Mouse (Mus musculus): Measurements from ENCODE around the gene Lor.

The Lor gene

DNA sequence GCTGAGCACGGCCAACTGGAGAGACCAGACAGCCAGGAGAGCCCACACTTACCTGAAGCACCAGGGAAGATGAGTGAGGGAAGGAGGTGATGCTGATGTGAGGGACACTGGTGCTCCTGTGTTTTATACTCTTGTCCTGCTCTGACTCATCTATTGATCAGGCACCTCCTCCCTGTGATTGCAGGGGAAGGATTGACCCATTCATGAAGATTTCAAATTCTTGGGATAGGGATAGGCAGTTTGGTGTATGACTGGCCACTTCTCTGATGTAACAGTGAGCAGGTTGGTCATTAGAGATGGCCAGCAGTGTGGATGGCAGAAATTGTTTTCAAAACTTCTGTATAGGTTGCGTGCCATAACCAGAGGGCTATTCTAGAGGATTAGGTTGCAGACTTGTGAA lies at the start of gene Lor:
Gene Lor (minus strand): TSS at position 101 of the 400 bp plus-strand sequence.
- no peak for DNase-seq (ENCODE audit: low spot score)

DNA sequence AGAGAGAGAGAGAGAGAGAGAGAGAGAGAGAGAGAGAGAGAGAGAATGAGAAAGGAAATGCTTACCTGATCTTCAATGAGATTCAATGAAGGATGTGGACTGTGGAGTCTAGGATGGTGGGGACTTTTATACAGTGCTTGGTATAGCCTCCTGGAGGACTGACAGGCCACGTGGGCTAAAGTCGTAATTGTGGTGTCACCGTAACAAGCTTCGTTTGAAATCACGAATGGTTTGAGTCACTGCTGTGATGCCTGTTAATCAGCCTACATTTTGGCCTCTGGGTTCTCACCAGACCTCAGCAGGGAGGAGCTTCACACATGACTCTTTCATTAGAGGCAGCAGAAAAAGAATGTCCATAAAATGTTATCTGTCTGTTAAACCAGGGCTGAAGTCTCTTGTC lies 40.9 kb upstream of the Lor start, which contains the start of gene Prr9:
Gene Prr9 (minus strand): TSS at position 101 of the 400 bp plus-strand sequence.
- DNase-seq (ENCODE audit: low spot score), result no peak

DNA sequence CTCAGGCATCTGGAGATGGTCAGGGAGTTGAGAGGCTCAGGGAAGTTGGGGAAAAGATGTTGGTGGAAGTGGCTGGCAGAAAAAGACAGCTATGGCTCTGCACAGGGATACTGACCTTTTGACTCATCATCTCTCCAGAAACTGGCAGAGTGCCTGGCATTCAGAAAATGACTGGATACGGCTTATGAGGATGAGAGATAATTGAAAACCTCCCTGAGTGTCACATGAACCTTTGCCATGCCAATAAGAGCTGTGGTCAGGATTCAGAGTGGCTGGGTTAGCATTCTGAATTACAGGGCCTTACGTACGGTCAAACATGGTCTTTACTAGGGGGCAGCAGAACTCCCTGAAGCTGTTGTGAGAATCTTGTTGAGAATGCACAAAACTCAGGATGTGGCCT lies 38.0 kb upstream of the Lor start:
- no peak for DNase-seq (ENCODE audit: low spot score)

DNA sequence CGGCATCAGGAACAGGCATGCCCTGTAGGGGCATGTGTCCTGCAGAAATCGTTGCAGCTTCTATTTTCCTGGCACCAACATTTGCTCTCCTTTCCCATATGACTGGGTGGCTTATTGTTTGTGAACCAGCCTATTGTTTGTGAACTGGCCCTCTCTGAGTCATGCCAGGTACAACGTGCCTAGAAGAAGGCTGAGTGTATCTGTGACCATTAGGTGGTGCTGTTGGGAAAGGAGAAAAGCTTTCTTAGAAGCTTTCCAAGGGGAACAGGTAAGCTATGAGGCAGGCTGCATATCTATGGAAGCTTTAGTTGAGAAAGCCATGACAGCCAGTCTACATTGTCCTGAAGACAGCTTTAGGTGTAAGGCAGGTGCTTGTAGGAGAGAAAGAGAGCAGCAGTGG lies 35.0 kb upstream of the Lor start:
- peak; percentile 5 for DNase-seq (ENCODE audit: low spot score)

DNA sequence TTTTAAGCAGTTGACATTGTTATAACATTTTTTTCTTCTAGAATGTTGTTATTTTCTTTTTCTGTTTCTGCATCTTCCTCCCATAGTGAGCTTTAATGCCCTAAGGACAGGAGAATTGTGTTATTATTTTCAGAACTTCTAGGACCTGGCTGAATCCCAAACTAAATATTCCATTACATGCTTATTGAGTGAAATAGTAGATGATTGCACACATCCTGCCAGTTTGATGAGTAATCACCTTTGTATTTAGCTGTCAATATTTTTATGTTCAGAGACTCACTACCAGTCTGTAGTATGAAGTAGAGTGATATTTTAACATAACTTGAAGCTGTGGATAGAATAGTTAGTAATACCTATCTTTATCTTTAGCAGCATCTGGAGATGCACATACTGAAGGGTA lies 28.6 kb upstream of the Lor start:
- no peak for DNase-seq (ENCODE audit: low spot score)

DNA sequence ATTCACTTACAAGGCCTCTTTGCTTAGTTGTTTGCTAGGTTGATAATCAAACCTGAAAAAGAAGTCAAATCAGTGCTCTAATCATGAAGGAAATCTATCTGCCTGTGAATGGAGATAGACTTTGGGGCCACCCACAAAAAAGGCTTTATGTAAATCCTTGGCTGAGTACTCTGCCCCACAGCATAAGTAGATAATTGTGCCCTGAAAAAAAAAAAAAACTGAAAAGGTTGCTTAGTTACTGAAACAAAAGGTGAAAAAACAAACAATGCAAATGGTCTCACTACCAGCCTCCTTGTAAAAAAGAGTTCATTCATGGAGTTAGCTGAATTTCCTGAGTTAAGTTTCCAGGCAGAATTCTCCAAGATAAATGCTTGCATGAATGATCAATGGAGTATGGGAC lies 27.8 kb upstream of the Lor start:
- DNase-seq (ENCODE audit: low spot score), result no peak

DNA sequence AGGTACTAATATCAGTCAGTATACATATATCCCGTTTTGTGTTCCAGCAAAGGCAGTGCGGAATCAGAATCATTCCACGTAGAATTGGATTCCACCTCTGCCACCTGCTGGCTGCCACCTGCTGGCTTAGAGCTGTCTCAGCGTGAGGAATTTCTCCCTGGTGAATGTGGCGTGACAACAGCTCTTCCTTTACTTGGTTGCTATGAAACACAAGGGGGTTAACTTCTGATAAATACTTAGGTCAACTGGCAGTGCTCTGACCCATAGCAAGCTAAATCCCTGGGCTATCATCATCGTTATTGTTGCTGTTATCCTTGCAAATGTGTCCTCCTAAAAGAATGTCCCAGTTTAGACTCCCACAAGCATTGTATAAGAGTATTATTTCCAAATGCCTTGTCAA lies 23.6 kb upstream of the Lor start:
- DNase-seq (ENCODE audit: low spot score), result peak; percentile 4

DNA sequence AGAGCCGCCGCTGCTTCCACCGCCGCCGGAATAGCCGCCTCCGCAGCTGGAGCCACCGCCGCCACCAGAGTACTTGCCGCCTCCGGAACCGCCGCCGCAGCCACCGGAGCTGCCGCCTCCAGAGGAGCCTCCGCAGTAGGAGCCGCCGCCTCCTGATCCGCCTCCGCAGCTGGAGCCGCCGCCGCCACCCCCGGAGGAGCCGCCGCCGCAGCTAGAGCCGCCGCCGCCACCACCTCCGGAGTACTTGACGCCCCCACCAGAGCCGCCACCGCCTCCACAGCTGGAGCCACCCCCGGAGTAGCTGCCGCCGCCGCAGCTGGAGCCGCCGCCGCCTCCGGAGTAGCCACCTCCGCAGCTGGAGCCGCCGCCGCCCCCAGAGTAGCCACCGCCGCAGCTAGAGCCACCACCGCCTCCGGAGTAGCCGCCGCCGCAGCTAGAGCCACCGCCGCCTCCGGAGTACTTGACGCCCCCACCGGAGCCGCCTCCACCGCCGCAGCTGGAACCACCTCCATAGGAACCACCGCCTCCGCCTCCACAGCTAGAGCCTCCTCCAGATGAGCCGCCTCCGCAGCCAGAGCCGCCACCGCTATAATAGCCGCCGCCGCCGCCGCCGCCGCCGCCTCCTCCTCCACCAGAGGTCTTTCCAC lies 1.5 kb downstream of the Lor start:
- DNase-seq (ENCODE audit: low spot score), result peak; percentile 4

DNA sequence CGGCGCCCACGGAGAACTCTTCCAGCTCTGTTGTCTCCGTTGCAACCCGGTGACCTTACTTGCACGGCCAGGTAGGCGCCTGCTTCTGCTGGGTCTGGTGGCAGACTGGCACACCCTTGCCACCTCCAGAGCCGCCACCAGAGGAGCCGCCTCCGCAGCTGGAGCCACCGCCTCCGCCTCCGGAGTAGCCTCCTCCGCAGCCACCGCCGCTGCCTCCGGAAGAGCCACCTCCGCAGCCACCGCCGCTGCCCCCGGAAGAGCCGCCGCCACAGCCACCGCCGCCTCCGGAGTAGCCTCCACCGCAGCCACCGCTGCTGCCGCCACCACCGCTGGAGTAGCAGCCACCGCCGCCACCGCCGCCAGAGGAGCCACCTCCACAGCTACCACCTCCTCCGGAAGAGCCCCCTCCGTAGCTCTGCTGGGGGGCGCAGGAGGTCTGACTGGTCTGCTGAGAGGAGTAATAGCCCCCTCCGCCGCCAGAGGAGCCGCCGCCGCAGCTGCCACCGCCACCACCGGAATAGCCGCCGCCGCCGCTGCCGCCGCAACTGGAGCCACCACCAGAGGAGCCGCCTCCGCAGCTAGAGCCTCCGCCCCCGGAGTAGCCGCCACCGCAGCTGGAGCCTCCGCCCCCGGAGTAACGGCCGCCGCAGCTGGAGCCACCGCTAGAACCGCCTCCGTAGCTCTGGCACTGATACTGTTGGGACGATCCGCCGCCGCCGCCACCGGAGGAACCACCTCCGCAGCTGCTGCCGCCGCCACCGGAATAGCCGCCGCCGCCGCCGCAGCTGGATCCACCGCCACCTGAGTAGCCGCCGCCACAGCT lies 2.3 kb downstream of the Lor start:
- peak; percentile 34 for DNase-seq (ENCODE audit: low spot score)

DNA sequence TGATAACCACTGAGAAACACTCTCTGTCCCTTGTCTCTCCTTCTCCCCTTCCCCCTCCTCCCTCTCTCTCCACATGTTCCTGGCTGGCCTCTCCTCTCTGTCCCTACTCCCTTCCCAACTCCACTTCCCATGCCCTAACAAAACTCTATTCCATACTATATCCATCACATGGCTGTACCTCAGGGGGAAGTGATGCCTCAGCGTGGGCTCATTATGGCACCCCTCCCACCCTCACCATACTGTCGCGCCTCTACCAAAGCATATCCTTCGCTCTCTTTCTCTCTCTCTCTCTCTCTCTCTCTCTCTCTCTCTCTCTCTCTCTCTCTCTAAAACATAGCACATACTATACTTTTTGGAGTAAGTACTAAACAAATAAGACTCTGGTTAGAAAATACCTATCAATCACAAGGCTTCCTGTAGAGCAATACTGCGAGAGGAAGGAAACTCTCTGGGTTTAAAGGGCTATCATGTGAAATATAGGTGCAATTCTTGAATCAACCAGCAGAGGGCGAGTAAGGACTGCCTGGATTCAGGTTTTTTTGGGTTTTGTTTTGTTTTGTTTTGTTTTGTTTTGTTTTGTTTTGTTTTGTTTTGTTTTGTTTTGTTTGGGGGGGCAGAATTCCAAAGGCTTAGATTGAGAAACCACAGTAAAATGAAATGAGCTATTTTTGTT lies 32.4 kb downstream of the Lor start:
- DNase-seq (ENCODE audit: low spot score), result peak; percentile 7

DNA sequence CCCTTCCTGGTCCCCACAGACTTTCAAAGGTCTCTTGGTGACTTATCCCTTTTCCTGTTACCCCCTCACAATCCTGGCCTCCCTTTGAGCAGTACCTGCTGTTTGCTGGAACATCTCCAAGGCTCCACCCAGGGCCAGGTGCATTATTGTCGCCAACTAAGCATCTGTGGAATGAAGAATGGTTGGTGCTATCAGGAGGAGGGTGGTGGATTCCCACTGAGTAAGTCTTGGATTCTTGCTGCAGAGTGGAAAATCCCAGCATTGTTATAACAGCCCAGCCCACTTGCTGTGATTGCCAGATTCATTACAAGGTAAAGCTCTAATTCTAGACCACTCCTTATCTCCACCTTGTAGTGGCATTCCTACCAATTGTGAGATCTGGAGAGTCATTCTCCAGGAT lies 49.0 kb downstream of the Lor start:
- no peak for DNase-seq (ENCODE audit: low spot score)

DNA sequence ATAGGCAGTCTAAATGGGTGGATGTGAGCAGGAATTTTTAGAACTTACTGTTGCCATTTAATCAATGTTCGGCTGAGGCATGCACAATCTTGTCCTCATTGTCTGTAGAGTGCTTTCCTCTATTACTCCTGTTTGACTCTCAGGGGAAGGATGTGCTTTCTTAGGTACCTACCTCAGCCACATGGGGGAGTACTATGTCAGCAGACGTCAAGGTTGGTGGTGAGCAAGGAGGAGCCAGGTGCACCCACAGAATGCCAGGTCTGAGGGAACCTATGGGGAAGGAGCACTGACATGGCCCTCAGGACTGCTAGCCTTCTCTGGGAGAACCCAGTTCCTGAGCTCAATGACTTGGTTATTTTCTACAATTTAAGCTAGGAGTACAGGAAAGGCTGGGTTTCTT lies 49.7 kb downstream of the Lor start:
- DNase-seq (ENCODE audit: low spot score), result no peak

Measured in left cerebral cortex, adult 11 months (tissue).